Mouse (Mus musculus) liver, adult 2 months (tissue): ENCODE data around the gene Taf4.

Experiments
- CTCF ChIP-seq: fragments of 200-500 bp; IDR thresholded peaks from 2 replicates; pipeline ENCODE4 v1.5.1; 2011; ENCODE audit warnings: low read depth, low read length, control low read depth
- POLR2A ChIP-seq: fragments of 200-500 bp; IDR thresholded peaks from 2 replicates; pipeline ENCODE4 v1.6.1; 2011; ENCODE audit warnings: low read length, control low read depth; ENCODE audit not compliant: insufficient read depth; ENCODE audit errors: extremely low read depth

- TF ChIP-seq POLR2A = no peak
- TF ChIP-seq CTCF = no peak
These were observed 63.1 kb downstream of the Taf4 start for GRCm38 (mm10) chr2:179913349-179913748.
